Mouse (Mus musculus) stomach, postnatal 0 days (tissue): ENCODE results near the gene Retreg1. TPM values are rescaled to one million over a fixed set of nuclear protein-coding genes. Genes with fewer than 3 reads are reported as not detected.
A peak's percentile ranks its signal among the peaks of the same experiment; 100 is the strongest.

ENCODE experiments used
- ATAC-seq: fragments of 200-750 bp; cut with Nextera tagmentation; 2 replicates; pipeline ENCODE4 v1.8.0; 2017; ENCODE audit not compliant: low FRiP score, low TSS enrichment
- DNase-seq: peaks from one replicate; pipeline ENCODE4 v3.0.0-alpha.2; 2016; ENCODE audit warnings: low spot score
- H3K27ac ChIP-seq: fragments of 300-500 bp; sonication (generic); replicated peaks from 2 replicates; pipeline ENCODE4 v1.5.1; 2014; ENCODE audit warnings: mild to moderate bottlenecking, control low read depth
- H3K27me3 ChIP-seq: fragments of 300-500 bp; sonication (generic); 2 replicates; pipeline ENCODE4 v1.6.1; 2014; ENCODE audit warnings: low read length; ENCODE audit not compliant: control insufficient read depth, insufficient read depth
- H3K36me3 ChIP-seq: fragments of 300-500 bp; sonication (generic); 2 replicates; pipeline ENCODE4 v1.6.1; 2014; ENCODE audit warnings: low read length, mixed read lengths; ENCODE audit not compliant: control insufficient read depth, insufficient read depth
- H3K4me1 ChIP-seq: fragments of 300-500 bp; sonication (generic); replicated peaks from 2 replicates; pipeline ENCODE4 v1.6.1; 2014; ENCODE audit warnings: antibody characterized with exemption; ENCODE audit not compliant: control insufficient read depth, insufficient read depth
- H3K4me2 ChIP-seq: fragments of 300-500 bp; sonication (generic); replicated peaks from 2 replicates; pipeline ENCODE4 v1.6.1; 2014; ENCODE audit warnings: low read depth, mild to moderate bottlenecking, control low read depth, moderate library complexity
- H3K4me3 ChIP-seq: fragments of 300-500 bp; sonication (generic); 2 replicates; pipeline ENCODE4 v1.5.1; 2014; ENCODE audit warnings: low read depth, low read length, control low read depth
- H3K9ac ChIP-seq: fragments of 300-500 bp; sonication (generic); 2 replicates; pipeline ENCODE4 v1.6.1; 2014; ENCODE audit warnings: mild to moderate bottlenecking, low read length, control low read depth, mixed read lengths
- H3K9me3 ChIP-seq: fragments of 300-500 bp; sonication (generic); 2 replicates; pipeline ENCODE4 v1.6.1; 2016; ENCODE audit warnings: low read length; ENCODE audit not compliant: control insufficient read depth
- CTCF ChIP-seq: IDR thresholded peaks from 2 replicates; pipeline ENCODE4 v1.5.1; 2016; ENCODE audit warnings: antibody characterized with exemption, low read depth, mild to moderate bottlenecking, moderate library complexity
- EP300 ChIP-seq: optimal IDR thresholded peaks from 2 replicates; pipeline ENCODE3; 2016; ENCODE audit warnings: antibody characterized with exemption
- WGBS: fragments of 180-500 bp; shearing (Covaris S2); extraction: QIAGEN DNeasy Blood & Tissue Kit; methylation state at CpG from one replicate; pipeline ENCODE4 v1.1.7; 2014; 5-methylcytosine and 5-hydroxymethylcytosine counted together
- polyA plus RNA-seq: library from polyadenylated mRNA; unstranded; fragments of >200 nt; fragmentation: Nextera tagmentation; extraction: Ambion mirVana; gene quantifications from 2 replicates; pipeline ENCODE4 v1.2.1, GENCODE M21; 2015

The Retreg1 gene
- polyA plus RNA-seq, 1 experiment from 2014 or later, result 32.8 TPM

DNA sequence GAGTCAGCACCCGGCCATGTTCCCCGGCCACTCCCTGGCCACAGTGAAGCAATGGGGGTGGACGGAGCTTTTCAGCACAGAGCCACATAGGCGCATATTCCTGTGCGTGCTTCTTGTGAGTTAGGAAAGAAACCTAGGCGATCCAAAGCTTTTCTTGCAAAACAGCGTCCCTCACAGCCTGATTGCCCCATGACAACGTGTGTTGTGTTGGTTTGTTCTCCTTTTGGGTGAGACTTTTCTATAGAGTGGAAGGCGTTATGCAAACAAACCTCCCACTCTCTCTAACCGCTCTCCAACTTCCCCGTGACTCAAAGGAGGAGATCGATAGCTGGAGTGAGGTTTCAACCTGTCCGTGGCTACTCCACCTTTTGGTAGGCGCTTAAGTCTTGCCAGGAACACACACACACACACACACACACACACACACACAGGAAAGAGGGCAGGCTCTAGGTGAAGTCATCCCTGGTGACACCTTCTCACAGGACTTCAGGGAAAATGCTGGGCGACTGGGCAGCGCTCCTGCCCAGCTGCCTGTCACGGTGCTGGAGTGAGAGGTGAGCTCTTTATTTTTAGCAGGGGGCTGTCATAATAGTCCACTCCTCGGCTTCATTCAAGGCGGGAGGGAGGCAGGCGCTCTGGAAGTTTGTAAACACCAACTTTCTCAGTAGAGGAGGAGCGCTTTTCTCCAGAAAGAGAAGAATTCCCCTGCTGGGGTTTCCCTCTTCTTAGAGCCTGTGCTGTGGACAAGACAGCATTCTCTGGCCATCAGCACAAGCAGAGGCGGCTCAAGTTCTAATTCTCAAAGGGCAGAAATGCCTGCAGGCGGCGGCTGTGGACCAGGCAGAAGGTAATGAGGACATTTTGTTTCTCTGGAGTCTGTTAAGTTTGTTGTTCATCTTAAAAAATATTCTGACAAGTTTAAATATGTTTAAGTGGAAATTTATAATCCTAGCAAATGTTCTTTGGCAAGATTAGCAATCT is 97.7 kb downstream of the Retreg1 start:
- no peaks in the 10 kb centered on the region; the same call in 1 of the 2 replicates for H3K4me1 ChIP-seq
- WGBS, result 23% methylated on average over 24 of the region's 24 CpGs
- no peaks in the 10 kb centered on the region for H3K36me3 ChIP-seq
- peak; percentile 92 for ATAC-seq
- H3K27ac ChIP-seq, result peak overlapping the region; percentile 74
- peak overlapping the region; percentile 50 for H3K9ac ChIP-seq
- no peaks in the 10 kb centered on the region for H3K9me3 ChIP-seq
- H3K4me2 ChIP-seq, result peak overlapping the region; percentile 61
- no peaks in the 10 kb centered on the region for H3K27me3 ChIP-seq
- peak overlapping the region; percentile 32 for H3K4me3 ChIP-seq
- peak; percentile 38; the same call in 1 of the 2 replicates for TF ChIP-seq CTCF
- TF ChIP-seq EP300, result no peak
- DNase-seq, result peak; percentile 78

- 58% methylated on average over 11 of the region's 11 CpGs for WGBS
- no peak for ATAC-seq
- Histone ChIP-seq H3K4me1 (no peaks in the 10 kb centered on the region; the same call in 1 of the 2 replicates), H3K27ac (no peak overlapping the region), H3K4me2 (peak overlapping the region; percentile 61), H3K36me3 (no peaks in the 10 kb centered on the region), H3K4me3 (peak overlapping the region; percentile 32), H3K9me3 (no peaks in the 10 kb centered on the region), H3K27me3 (no peaks in the 10 kb centered on the region), H3K9ac (no peak overlapping the region)
- no peak for DNase-seq
- TF ChIP-seq EP300 (no peak), CTCF (no peak)
Observed at GRCm38 (mm10) chr15:25941514-25941913, 98.5 kb downstream of the Retreg1 start.

DNA sequence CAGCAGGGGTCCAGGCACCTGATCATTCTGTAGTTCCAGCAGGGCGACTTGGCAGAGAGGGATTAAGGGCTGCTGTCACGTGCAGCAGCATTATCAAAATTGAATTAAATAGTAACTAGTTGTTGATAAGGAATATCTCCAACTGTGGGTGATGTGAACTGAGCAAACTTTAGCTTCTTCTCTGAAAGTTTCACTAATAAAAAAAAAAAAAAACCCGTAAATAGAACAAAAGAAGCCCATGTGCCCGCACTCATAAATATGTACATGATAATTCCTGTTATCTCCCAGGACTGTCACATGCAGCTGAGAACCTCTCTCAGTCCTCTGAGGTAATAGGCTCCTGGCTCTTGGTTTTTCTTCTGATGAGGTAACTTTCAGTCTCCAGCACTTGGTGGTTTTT is 99.4 kb downstream of the Retreg1 start:
- WGBS, result 61% methylated on average over 4 of the region's 4 CpGs
- DNase-seq (no peak), ATAC-seq (no peak)
- Histone ChIP-seq H3K27me3 (no peaks in the 10 kb centered on the region), H3K4me3 (no peak overlapping the region), H3K4me2 (peak overlapping the region; percentile 61; the same call in 1 of the 2 replicates), H3K9me3 (no peaks in the 10 kb centered on the region), H3K36me3 (no peaks in the 10 kb centered on the region), H3K9ac (no peak overlapping the region), H3K4me1 (no peaks in the 10 kb centered on the region; the same call in 1 of the 2 replicates), H3K27ac (no peak overlapping the region)
- TF ChIP-seq CTCF (no peak), EP300 (no peak)

GRCm38 (mm10) chr15:25943386-25944137 is 100.6 kb downstream of the Retreg1 start:
- ATAC-seq, result no peak
- no peak for TF ChIP-seq EP300
- no peak for TF ChIP-seq CTCF
- 81% methylated on average over 15 of the region's 15 CpGs for WGBS

DNA sequence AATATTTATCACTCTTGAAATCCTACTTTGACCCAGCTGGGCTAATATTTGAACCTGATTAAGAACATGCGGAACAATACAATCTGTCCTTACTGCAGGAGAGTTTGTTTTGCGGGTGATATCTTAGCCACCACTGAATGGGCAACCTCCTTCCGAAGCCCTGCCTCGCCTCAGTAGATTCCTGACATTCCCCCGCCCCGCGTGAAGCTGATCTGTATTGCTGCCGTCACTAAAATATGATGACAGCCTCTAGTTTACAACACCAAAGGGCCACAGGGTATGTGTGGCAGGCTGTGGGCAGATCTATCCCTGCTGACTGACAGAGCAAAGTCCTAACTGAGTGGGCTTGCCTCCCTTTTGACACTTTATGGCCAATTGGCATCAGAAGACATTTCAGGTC is 102.2 kb downstream of the Retreg1 start:
- ATAC-seq (peak; percentile 29; the same call in 1 of the 2 replicates), DNase-seq (peak; percentile 63)
- WGBS, result 60% methylated on average over 8 of the region's 8 CpGs
- H3K9me3 ChIP-seq, result no peaks in the 10 kb centered on the region
- H3K4me1 ChIP-seq, result no peaks in the 10 kb centered on the region; the same call in 1 of the 2 replicates
- no peaks in the 10 kb centered on the region for H3K36me3 ChIP-seq
- H3K9ac ChIP-seq, result no peak overlapping the region
- no peaks in the 10 kb centered on the region for H3K27me3 ChIP-seq
- no peak overlapping the region for H3K4me2 ChIP-seq
- H3K27ac ChIP-seq, result no peak overlapping the region
- H3K4me3 ChIP-seq, result no peak overlapping the region
- TF ChIP-seq EP300 (no peak), CTCF (no peak)

More at GRCm38 (mm10) chr15:25943386-25944137, 100.6 kb downstream of the Retreg1 start:
- Histone ChIP-seq H3K4me2 (no peak overlapping the region), H3K4me3 (no peak overlapping the region), H3K27me3 (no peaks in the 10 kb centered on the region), H3K27ac (no peak overlapping the region), H3K4me1 (no peaks in the 10 kb centered on the region; the same call in 1 of the 2 replicates), H3K9ac (no peak overlapping the region), H3K9me3 (no peaks in the 10 kb centered on the region), H3K36me3 (no peaks in the 10 kb centered on the region)
- DNase-seq, result no peak
